Mouse (Mus musculus): ENCODE data around the gene Rc3h1.

DNA sequence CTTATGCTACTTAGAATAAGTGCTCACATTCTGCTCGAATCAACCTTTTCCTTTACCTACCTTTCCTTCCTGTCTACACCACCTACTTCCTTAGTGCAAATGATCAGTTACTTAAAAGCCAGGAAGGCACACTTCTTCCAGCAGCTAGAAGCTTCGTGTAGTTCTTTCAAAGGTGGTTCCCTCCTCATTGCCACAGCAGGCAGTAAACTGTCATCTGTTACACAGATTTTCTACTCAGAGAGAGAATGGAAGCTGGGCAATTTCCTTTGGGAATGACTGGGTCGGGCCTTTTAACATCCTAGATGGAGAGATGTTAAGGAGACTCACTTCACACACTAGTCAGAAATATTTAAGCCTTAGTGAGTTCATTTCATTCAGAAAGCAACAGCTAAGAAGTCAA is 99.3 kb downstream of the Rc3h1 start:
- TF ChIP-seq CTCF (IDR thresholded peaks at IDR 0.05; ENCODE audit: extremely low read depth, insufficient read length, insufficient replicate concordance, low read depth, low read length) (no peak), POLR2A (IDR thresholded peaks at IDR 0.05; ENCODE audit: low read depth, low read length) (no peak)
